Mouse (Mus musculus) E14TG2a.4 (cell line): ENCODE measurements at regions not wholly inside any gene's neighbourhood (a gene's known extent, or its start where the extent isn't known, plus 50 kb on each side); places are given as distances from the start of the nearest gene placed in this dataset.

Source experiments
- CTCF ChIP-seq: conservative IDR thresholded peaks from 2 replicates; pipeline ENCODE4 v1.5.1; 2014; ENCODE audit warnings: low read length
- NANOG ChIP-seq: IDR thresholded peaks from 2 replicates; pipeline ENCODE4 v1.6.1; 2014; ENCODE audit warnings: borderline replicate concordance, low read length, mixed read lengths
- POU5F1 ChIP-seq: IDR thresholded peaks from 2 replicates; pipeline ENCODE4 v1.6.1; 2014; ENCODE audit warnings: low read length, borderline replicate concordance

GRCm38 (mm10) chr14:14634021-14634420, 68.1 kb upstream of the Slc4a7 start:
- TF ChIP-seq CTCF (peak; percentile 52), NANOG (no peak), POU5F1 (no peak)
